Mouse (Mus musculus) cerebellum, adult 2 months (tissue): Measurements from ENCODE around the gene Tex35.

Source experiments
- CTCF ChIP-seq: fragments of 200-500 bp; IDR thresholded peaks from 2 replicates; pipeline ENCODE4 v1.5.1; 2011; ENCODE audit warnings: low read depth, mild to moderate bottlenecking, control low read depth, low read length, moderate library complexity, borderline replicate concordance; ENCODE audit not compliant: insufficient read depth
- POLR2A ChIP-seq: fragments of 200-500 bp; IDR thresholded peaks from 2 replicates; pipeline ENCODE4 v1.6.1; 2011; ENCODE audit warnings: low read length, control low read depth, borderline replicate concordance; ENCODE audit not compliant: insufficient read depth

DNA sequence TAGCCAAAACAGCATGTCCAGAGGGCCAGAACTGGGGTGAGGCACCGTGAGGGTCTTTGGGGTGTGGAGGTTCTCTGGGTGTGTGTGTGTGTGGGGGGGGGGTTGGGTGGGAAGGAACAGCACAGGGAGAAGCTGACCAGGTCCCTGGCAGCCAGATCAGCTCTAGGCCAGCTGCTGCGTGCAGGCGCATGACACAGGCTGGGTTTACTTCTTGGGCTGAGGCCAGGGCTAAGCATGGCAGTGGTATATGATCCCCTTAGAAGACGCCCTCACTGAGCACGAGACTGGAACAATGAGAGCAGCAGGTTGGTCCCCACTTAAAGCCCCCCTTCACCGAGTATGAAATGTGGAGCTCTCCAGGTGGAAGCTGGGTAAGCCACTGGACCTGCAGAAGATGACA, 10.7 kb upstream of the Tex35 start:
- TF ChIP-seq CTCF (no peak), POLR2A (no peak)
